In the genomic region with DNA sequence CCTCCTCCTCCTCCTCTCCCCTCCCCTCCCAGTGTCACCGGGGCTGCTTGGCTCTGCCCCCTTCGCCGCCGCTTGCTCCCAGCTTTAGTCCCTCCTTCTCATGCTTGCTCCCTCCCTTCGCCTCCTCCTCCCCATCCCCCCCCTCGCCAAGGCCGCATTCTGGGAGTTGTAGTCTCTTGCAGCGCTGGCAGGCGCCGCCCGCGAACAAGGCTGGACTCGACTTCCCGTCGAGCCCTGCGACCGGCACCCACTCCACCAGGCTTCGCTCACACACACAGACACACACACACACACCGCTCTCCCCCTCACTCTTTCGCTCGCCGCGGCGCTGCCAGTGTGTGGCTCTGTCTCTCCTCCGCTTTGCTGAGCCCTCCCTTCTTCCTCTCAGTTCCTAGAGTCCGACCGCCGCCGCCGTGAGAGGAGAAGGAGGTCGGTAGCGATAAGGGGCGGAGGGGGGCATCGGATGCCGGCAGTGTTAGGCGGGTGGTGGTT, we compare ENCODE assay signal across 8 mouse cellular contexts. TPM values are rescaled to one million over a fixed set of nuclear protein-coding genes. Genes with fewer than 3 reads are reported as not detected.
DNase-seq lines count a peak whose midpoint lies in the region; ATAC-seq lines count a peak whose summit lies in the region.

No protein-coding gene starts in this region.

- WGBS in intestine, embryonic 14.5 days = 5% methylated on average over 28 of the region's 36 CpGs

- peak; percentile 87 for ATAC-seq in intestine, embryonic 14.5 days (replicated peaks; ENCODE audit: low FRiP score, low TSS enrichment, low read depth)

- peak; percentile 69 to 74 for DNase-seq in adrenal gland, adult 18-20 months (ENCODE audit: low spot score in 2 of 2)
- DNase-seq in embryo, embryonic 11 days = peak; percentile 91
- peak; percentile 92 for DNase-seq in gastrocnemius, postnatal 25 days
- DNase-seq in intestine, embryonic 14.5 days (ENCODE audit: low spot score) = peak; percentile 79
- peak; percentile 90 to 93 for DNase-seq in left cerebral cortex, postnatal 14 days (ENCODE audit: low spot score in 2 of 2)
- DNase-seq in mesoderm, embryonic 11.5 days (ENCODE audit: low read depth, low spot score) = peak; percentile 93
- DNase-seq in right cerebral cortex, postnatal 36 days (ENCODE audit: low spot score in 2 of 2) = peak; percentile 89 to 92
- DNase-seq in yolk sac, embryonic 10.5 days (ENCODE audit: low spot score) = peak; percentile 93

- H3K4me2 ChIP-seq in intestine, embryonic 14.5 days (ENCODE audit: low read length) = peak overlapping the region; percentile 54

- H3K27ac ChIP-seq in intestine, embryonic 14.5 days (ENCODE audit: low read depth) = 0 out of 2 replicates have a peak overlapping the region, but pooled peaks have one; percentile 38

- no peaks in the 10 kb centered on the region for H3K9me3 ChIP-seq in intestine, embryonic 14.5 days (ENCODE audit: control insufficient read depth, low read length)

- H3K4me3 ChIP-seq in intestine, embryonic 14.5 days (ENCODE audit: low read depth, low read length) = peak overlapping the region; percentile 49

- no peaks in the 10 kb centered on the region for H3K36me3 ChIP-seq in intestine, embryonic 14.5 days (ENCODE audit: control insufficient read depth, insufficient read depth, low read length)

- intact Hi-C loops in left cerebral cortex, postnatal 14 days (cut with DNase I) = loop anchor here (5.0 kb wide), 1 partner anchor 56 kb away; no protein-coding TSS in a partner anchor

- H3K27me3 ChIP-seq in intestine, embryonic 14.5 days (replicated peaks; ENCODE audit: control insufficient read depth, insufficient read depth, low read length) = no peaks in the 10 kb centered on the region

- H3K9ac ChIP-seq in intestine, embryonic 14.5 days (ENCODE audit: low read length) = peak overlapping the region; percentile 48; the same call in 1 of the 2 replicates

- no peaks in the 10 kb centered on the region for H3K4me1 ChIP-seq in intestine, embryonic 14.5 days (replicated peaks; ENCODE audit: control insufficient read depth, insufficient read depth, low read length)

RNA-seq across cellular contexts. Expression of a gene that starts 2.3 kb away (rescaled TPM):
- total RNA-seq in adrenal gland, adult 18-20 months (2021) = 1 to 10 TPM; 8.0 to 9.1 TPM
- 1 to 10 TPM; 6.4 to 6.8 TPM for total RNA-seq in gastrocnemius, postnatal 25 days (2021)
- polyA plus RNA-seq in intestine, embryonic 14.5 days (2014; fragmentation: Nextera tagmentation; extraction: Ambion mirVana) = 7.6 and 7.7 TPM in 2 replicates
- 10 to 100 TPM; 18.0 to 19.3 TPM for total RNA-seq in left cerebral cortex, postnatal 14 days (2021)

Comparison
In these comparisons a context has a peak if more than half of its experiments do, and no peak if none do; other contexts are left out.
1. Peak in every context shown above with its lines: DNase-seq, ATAC-seq, H3K4me3 ChIP-seq and H3K27ac ChIP-seq.